Mouse (Mus musculus) left cerebral cortex, postnatal 25 days (tissue): ENCODE measurements around the gene Sik1. TPM values are rescaled to one million over a fixed set of nuclear protein-coding genes. Genes with fewer than 3 reads are reported as not detected.

Source experiments
- DNase-seq, 2 experiments: peaks; one replicate each; pipeline ENCODE4 v3.0.0; 2022; ENCODE audit warnings: low spot score in 2 of 2, mixed read lengths in 1 of 2
- intact Hi-C: fragments of 180-260 bp; cut with DNase I; formaldehyde crosslinking; loops from one replicate; pipeline ENCODE4 v1.15.1; 2025
- total RNA-seq, 2 experiments: library from RNA; stranded (reverse); gene quantifications; 2 replicates each; pipeline ENCODE4 v1.2.3; 2021

The Sik1 gene
- total RNA-seq, 2 experiments from 2014 or later = 20.2 to 20.9 TPM

DNA sequence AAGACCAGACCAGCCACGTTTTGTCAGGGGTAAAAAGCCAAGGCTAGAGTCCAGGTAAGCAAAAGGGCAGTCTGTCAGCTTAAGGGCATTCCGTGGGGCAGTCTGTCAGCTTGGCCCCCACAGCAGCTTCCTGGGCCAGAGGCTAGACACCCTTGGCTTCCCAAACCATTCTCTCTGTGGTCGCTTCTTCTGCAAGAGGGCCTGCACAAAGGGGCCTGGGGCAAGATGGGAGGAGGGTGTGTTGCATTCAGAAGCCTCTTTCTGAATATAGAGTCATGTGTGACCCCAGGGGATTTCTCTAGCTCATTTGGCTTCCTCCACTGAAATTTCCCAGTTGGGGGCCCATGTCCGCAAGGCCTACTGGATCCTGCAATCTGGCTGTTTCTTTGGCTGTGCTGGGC lies 21.6 kb upstream of the Sik1 start:
- intact Hi-C loops = loop anchor here (1.0 kb wide), 2 partner anchors 22 to 146 kb away; partner anchors contain the start of gene Sik1
- no peak for DNase-seq

DNA sequence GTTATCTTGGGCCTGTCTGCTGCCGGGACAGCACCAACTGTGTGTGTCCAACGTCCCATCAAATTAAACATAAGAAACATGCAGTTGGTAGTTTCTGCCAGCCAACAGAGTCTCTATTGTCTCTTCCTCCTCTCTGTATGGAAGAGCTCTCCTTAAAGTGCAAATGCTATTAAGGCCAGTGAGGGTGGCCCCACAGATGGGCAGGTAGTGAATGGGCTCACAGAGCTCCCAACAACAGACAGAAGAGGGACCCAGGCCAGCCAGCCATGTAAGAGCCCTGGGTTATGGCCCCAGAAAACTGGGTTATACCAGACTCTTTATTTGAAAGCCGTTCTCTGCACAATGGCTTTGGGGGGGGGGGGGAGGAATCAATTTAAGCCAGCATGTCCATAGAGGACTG lies 21.2 kb upstream of the Sik1 start:
- intact Hi-C loops = loop anchor here (1.0 kb wide), 2 partner anchors 21 to 147 kb away; partner anchors contain the start of gene Sik1
- no peak for DNase-seq

DNA sequence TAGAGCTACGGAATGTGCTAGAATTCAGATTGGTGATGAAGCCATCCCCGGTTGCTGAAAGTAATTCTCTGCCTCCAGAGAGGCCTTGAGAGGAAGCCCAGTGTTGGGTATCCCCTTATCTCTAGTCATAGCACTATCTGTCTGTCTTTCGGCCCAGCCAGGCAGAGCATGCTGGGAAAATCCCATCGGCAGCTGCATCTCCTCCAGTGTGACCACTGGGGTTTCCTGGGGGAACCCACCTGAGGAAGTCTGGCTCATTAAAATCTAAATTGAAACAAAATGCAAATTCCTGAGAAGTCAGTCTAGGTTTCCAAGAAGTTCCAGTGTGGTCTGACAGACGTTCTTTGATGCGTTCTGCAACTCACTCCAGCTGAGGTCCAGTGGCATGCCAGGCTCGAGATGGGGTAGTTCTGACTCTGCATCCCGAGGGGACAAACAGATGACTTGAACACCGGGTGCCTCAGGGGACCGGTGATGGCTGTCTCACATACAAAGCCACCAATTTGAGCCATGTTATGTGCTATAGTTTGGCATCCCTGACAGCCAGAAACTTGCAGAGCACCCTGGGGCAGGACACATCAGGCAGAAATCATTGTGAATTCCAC lies 19.8 kb upstream of the Sik1 start:
- intact Hi-C loops = no loop called here
- no peak for DNase-seq

DNA sequence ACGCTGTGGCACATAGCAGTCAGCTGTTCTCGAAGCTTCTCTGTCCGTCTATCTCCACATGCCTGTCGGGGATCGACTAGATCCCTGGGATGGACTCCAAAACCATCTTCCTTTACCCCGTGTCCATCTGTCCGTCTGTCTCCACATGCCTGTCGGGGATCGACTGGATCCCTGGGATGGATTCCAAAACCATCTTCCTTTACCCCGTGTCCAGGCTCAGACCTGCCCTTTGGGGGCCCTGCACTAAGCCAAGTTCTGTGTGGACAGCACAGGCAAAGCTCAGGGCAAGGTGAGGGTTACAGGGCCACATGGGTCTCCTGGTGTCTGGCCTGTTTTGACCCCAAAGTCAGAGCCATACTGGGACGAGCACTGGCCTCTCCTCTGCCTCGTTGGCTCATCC lies 19.1 kb upstream of the Sik1 start:
- no peak for DNase-seq
- intact Hi-C loops = no loop called here

DNA sequence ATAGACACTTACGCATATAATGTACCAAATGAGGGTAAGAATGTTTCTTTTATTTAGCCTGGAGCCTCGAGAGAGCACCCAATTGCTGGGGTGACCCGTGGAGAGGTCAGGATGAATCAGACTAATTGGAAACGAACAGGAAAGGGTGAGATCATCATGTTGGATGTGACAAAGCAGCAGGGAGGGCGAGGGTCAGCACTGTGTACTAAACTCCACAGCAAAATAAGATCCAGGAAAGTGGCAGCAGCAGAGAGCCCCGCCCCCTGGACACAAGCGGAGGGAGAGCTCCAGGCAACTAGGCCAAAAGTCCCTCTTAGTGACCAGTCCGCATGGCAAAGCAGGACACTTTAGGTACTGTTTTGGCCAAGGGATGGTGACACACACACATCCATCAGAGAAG lies 18.4 kb upstream of the Sik1 start:
- intact Hi-C loops = no loop called here
- DNase-seq = no peak

DNA sequence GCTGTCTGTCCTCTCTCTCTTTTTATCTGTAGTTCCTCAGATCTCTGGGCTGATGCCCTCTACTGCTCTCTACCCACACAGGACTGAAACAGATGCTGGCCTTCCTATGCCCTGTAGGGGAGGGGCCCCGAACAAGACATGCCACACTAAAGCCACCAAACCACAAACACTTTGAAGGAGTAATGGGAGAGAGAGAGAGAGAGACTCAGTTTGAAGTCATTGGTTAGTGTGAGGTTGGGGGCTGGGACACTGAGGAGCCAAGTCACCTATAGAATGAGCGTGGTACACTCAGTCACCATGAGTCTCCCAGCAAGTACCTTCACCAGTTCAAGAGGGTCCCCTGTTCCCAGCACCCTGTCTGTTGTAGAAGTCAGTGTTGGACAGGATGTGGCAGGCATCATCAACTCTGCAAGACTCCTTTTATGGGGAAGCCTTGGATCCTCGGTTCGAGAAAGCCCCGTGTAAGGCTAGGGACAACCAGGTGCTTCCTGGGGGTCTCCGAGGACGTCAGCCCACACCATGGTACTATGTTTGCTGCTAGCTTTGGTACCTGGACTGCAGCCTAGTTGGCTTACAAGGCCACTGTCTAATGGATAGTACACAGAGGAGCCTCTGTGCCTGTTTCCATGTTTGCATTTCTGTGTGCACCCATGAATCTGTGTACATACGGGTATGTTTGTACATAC lies 17.7 kb upstream of the Sik1 start:
- DNase-seq = no peak
- intact Hi-C loops = no loop called here

DNA sequence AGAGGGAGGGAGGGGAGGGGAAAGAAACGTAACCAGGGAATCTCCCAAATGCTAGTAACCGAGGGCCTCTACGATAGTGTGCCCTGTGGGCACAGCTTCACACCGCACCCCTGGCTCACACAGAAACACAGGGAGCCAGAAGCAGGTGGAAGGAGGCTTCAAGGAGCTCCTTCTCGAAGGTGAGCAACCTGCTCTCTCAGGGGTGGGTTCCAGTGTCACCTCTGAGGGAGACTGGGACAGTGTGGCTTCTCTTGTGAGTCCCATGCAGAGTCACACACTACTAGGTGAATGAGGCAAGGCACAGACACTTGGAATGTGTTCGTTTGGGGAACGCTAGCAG lies 17.2 kb upstream of the Sik1 start:
- DNase-seq = no peak
- intact Hi-C loops = no loop called here

DNA sequence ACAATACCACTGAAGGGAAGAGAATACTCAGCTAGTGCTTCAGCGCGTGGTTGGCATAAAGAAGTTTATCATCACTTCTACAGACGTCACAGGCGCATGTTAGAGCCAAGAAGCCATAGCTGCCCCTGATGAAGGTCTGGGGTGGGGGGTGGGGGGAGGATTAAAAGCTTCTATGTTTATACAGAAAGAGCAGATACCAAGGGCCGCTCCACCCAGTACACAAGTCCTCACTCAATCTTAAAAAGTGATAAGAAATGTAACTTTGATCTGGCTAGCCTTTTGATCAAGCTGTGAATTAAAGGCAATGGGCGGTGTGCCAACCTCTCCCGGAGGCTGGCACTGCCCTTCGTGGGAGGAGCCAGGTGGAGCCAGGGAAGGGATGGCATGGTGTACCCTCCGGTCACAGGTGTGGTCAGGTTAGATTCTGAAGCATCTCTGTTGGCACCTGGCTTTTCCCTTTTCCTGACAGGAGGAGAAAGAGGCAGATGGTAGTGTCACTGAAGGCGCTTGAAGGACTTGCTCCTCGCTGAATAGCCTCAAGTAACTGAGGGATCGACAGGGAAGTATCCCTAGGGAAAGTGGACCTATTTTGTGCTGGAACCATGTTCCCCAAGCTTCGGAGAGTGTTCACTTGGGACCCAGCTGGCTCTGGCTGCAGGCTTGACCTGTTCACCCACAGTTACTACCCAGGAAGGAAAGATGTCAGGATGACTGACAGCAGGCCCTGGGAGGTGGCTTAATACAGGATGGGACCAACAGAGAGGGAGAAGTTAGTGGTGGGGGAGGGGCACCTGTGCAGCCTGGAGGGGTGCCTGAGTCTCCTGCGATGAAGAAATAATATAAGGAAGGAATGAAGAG lies 16.6 kb upstream of the Sik1 start:
- intact Hi-C loops = no loop called here
- no peak for DNase-seq

DNA sequence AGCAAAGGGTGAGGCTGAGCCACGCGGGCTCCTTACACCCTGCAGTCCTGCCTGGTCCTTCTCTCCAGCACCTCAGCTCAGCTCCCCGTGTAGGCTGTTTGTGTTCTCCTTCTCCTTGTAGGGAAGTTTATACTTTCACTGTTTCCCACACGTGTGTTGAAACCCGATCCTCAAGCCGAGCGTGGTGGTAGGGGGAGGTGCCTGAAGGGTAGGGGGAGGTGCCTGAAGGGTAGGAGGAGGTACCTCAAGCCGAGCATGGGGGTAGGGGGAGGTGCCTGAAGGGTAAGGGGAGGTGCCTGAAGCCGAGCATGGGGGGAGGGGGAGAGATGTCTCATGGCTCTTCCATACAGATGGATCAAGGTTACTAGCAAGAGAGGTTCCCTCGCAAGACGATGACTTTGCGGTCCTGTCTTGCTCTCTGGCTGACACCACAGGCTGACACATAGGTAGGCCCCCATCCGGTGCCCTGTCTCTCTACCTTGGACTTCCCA lies 15.4 kb upstream of the Sik1 start:
- intact Hi-C loops = no loop called here
- no peak for DNase-seq

DNA sequence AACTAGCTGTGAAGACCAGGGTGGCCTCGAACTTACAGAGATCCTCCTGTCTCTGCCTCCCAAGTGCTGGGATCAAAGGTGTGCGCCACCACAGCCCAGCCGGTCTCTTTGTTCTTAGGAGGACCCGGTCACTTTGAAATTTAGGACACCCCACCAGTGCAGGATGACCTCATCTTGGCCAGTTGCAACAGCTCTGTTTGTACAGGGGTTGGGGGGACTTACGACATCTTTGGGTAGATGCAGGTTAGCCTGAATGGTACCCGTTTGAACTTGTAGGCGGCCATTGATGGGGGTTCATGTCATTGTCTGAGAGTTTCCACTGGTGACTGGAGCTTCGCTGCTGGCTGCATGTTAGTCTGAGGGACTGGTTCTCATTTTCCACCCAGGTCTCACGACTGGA lies 14.8 kb upstream of the Sik1 start:
- DNase-seq = no peak
- intact Hi-C loops = no loop called here

DNA sequence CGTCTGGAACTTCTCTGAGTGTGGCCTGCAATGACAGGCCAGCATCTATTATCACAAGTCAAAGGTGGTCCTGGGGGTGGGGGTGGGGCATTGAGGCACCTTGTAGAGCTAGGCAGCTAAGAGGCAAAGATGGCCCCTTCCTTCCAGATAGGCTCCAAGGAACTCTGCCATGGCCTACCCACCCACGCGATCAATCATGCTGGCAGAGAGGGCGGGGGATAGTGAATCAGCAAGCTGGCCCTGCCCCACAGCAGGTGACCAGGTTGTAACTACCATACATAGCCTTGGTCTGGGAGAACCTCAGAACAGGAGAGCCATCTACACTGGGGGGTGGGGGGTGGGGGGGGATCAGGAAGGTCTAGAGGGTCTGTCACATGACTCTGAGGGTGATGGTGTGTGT lies 12.5 kb upstream of the Sik1 start:
- DNase-seq = no peak
- intact Hi-C loops = no loop called here

DNA sequence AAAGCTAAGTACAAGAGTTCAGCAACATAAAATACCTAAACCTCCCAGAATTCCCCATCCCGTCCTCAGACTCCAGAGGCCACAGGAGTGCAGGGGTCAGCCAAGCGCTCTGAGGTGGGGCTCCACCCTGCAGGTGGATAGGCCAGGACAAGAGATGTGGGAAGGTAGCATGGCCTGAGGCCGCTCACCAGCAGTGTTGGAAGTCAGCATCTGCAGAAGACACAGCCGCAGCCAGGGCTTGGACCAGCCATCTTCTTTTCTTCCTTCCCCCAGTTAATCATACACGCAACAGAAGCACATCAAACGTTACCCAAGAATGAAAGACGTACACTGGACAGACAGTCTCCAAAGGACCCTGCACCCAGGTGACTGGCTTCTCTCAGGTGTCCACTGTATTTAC lies 11.5 kb upstream of the Sik1 start:
- DNase-seq = no peak
- intact Hi-C loops = no loop called here

DNA sequence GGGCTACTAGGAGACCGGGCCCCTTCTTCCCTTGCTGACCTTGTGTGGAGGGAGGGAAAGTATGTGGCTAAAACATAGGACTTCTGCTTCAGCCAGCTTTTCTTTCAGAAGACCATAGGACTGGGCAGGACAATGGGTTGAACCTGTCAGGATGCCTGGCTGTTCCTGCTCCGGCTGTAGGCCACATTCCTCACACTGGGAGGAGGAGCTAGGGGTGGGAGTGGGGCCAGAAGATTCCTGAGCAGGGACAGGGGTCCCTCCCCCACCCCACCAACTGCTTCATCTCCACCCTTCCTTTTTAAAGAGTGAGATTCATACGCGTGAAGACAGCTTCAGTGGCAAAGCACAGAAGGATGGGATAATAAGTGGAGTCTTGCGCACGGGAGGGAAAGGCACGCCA lies 10.0 kb upstream of the Sik1 start:
- DNase-seq = no peak
- intact Hi-C loops = no loop called here

DNA sequence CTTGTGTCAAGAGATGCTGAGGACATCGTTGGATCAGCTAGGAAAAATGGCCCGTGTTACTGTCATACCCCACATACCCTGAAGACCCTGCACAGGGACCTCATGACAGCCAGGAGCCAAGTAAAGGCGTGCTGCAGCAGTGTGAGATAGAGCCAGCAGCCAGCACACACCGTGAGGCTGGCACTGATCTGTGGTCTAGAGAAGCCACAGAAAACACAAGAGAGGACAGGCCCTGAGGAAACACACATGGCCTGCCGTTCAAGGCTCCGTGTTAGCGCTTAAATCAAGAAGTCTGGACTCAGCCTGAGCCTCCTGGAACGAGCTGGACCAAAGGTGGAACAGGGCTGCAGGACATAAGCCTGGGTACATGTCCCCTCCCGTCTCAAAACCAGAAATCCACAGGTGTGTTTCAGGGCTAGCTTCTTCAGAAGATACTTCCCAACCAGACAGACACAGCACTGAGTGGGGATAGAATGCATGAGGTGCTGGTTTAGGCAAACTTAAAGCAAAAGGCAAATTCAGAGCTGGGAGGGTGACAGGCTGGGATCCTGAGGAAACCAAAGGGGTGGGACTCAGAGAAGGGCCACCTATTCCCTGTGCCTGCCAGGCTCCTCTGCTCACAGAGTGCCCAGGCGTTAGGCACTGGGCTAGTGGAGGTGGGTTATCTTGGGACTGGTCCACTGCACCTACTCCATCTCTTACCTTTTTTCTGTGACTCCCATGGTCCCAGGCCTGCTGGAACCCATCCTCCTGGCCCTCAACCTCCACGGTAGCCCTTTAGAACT lies 9.3 kb upstream of the Sik1 start:
- DNase-seq = no peak
- intact Hi-C loops = no loop called here

DNA sequence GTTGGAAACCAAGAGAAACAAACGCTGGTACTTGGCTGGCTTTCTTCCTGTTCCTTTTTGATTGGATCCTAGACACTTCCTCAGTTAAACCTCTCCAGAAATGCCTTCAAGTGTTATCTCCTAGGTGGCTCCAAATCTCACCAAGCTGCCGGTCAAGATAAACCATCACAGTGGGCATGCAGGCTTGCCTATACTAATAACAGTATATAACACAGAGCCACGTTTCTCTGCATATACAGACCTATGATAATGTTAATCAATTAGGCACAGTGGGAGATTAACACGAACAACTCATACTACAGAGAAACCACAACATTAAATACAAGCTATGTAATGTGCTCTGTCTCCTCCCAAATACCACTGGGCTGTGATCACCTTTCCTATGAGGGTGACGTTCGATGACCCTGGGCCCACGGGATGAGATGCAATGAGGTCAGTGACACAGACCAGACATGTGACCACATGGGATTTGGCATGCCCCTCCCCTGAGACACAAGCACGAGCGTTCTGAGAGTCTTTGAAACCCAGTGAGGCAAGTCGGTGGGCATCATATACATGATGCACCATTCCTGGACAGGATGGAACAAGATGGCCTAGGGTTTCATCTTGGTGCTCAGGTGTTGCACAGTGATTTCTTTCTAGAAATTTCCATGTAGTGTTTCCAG lies 7.7 kb upstream of the Sik1 start:
- intact Hi-C loops = no loop called here
- DNase-seq = no peak

DNA sequence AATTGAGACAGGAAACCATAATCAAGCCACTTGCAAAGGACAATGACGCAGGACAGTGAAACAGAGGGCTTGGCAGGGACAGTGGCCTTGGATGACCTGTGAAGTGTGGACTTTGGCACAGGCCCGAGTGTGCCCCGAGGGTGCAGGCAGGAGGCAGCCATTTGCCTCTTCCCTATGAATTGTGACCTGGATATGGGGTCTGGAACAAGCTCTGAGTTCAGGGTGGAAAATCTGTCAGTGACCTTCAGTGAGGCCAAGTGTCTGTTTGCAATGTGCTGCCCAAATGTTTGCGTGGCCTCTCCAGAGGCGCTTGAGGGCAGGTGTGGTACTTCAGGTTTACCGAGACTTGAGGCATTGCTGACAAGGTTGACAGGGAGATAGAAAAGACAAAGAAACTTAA lies 6.5 kb upstream of the Sik1 start:
- DNase-seq = no peak
- intact Hi-C loops = no loop called here

DNA sequence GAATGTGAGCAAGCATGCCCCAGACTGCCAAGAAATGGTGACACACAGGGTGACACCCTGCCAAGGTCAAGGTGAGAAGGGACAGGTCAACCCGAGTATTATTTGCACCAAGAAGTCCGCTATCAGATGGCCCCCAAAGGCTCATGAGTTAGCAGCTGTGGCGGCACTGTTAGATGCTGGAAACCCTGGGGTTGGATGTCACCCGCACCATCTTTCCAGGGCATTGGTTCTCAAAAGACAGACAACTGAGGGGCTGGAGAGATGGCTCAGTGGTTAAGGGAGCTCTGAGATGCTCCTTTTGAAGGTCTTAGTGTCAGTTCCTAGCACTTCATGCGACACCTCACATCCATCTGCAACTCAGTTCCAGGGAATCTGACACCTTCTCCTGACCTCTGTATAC lies 6.1 kb upstream of the Sik1 start:
- DNase-seq = no peak
- intact Hi-C loops = no loop called here

DNA sequence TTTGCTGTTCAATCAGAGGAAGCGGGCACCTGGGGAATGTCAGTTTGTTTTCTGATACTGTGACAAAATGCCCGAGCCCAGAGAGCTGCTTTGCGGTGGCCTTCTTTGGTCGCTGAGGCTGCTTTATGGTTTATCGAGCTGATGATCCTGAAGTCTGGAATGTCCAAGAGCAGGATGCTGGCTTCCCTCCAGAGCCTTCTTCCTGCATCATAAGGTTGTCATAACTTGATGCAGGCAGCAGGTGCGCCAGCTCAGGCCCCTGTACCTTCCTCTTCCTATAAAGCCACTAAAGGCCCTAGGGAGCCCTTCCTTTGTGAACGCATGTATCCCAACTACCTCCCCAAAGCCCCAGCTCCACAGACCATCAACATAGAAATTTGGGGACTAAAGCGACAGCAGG lies 5.3 kb upstream of the Sik1 start:
- intact Hi-C loops = no loop called here
- DNase-seq = no peak

DNA sequence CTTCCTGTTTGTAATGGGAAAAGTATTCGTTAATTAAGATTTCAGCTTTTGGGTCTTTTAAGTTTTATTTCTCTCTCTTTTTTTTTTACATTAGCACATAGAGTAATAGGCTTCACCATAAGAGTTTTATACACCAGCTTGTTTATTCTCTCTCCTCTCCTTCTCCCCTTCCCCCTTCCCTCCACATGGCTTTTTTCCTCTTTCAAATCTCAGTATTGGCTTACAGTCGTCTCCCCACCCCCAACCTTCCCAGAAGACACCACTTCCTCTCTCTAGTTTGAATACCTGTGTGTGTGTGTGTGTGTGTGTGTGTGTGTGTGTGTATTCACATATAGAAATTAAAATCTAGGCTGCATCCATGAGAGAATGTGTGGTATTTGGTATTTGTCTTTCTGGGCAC lies 3.8 kb upstream of the Sik1 start:
- DNase-seq = no peak
- intact Hi-C loops = loop anchor here (5.0 to 10.0 kb wide), 2 partner anchors 73 to 345 kb away; no protein-coding TSS in a partner anchor
